Mouse (Mus musculus) limb, embryonic 11.5 days (tissue): ENCODE data around the gene Sec24d. TPM values are rescaled to one million over a fixed set of nuclear protein-coding genes. Genes with fewer than 3 reads are reported as not detected.

Source experiments
- ATAC-seq: fragments of 200-750 bp; cut with Nextera tagmentation; 2 replicates; pipeline ENCODE4 v1.8.0; 2017; ENCODE audit warnings: low read depth; ENCODE audit not compliant: insufficient number of reproducible peaks, low FRiP score, low TSS enrichment
- DNase-seq: peaks from one replicate; pipeline ENCODE4 v3.0.0-alpha.2; 2015; ENCODE audit warnings: low spot score
- H3K27ac ChIP-seq: fragments of 300-500 bp; sonication (generic); replicated peaks from 2 replicates; pipeline ENCODE4 v1.5.1; 2014; ENCODE audit warnings: low read depth, mild to moderate bottlenecking, low read length
- H3K27me3 ChIP-seq: fragments of 300-500 bp; sonication (generic); 2 replicates; pipeline ENCODE4 v1.6.1; 2014; ENCODE audit warnings: mild to moderate bottlenecking, low read length, mixed read lengths; ENCODE audit not compliant: control insufficient read depth, insufficient read depth
- H3K36me3 ChIP-seq: fragments of 300-500 bp; sonication (generic); 2 replicates; pipeline ENCODE4 v1.6.1; 2014; ENCODE audit warnings: mild to moderate bottlenecking, low read length, moderate library complexity, mixed read lengths; ENCODE audit not compliant: control insufficient read depth, insufficient read depth
- H3K4me1 ChIP-seq: fragments of 300-500 bp; sonication (generic); 2 replicates; pipeline ENCODE4 v1.6.1; 2014; ENCODE audit warnings: low read length, mixed read lengths; ENCODE audit not compliant: control insufficient read depth, insufficient read depth
- H3K4me2 ChIP-seq: fragments of 300-500 bp; sonication (generic); 2 replicates; pipeline ENCODE4 v1.6.1; 2014; ENCODE audit warnings: low read depth, mild to moderate bottlenecking, moderate library complexity; ENCODE audit not compliant: severe bottlenecking
- H3K4me3 ChIP-seq: fragments of 300-500 bp; sonication (generic); 2 replicates; pipeline ENCODE4 v1.5.1; 2014; ENCODE audit warnings: low read depth, low read length
- H3K9ac ChIP-seq: fragments of 300-500 bp; sonication (generic); 2 replicates; pipeline ENCODE4 v1.6.1; 2014; ENCODE audit warnings: mild to moderate bottlenecking, low read length
- H3K9me3 ChIP-seq: fragments of 300-500 bp; sonication (generic); 2 replicates; pipeline ENCODE4 v1.6.1; 2016; ENCODE audit warnings: low read length; ENCODE audit not compliant: control insufficient read depth
- WGBS: fragments of 180-500 bp; shearing (Covaris S2); extraction: QIAGEN DNeasy Blood & Tissue Kit; methylation state at CpG from one replicate; pipeline ENCODE4 v1.1.7; 2014; 5-methylcytosine and 5-hydroxymethylcytosine counted together
- polyA plus RNA-seq: library from polyadenylated mRNA; unstranded; fragments of >200 nt; fragmentation: Nextera tagmentation; extraction: Ambion mirVana; gene quantifications from 2 replicates; pipeline ENCODE4 v1.2.1, GENCODE M21; 2014

Gene Sec24d
- polyA plus RNA-seq, 1 experiment from 2014 or later = 29.3 TPM

- H3K4me2 ChIP-seq = no peak overlapping the region
- no peak overlapping the region for H3K4me3 ChIP-seq
- no peaks in the 10 kb centered on the region for H3K9me3 ChIP-seq
- H3K4me1 ChIP-seq = no peaks in the 10 kb centered on the region
- no peaks in the 10 kb centered on the region for H3K27me3 ChIP-seq
- no peaks in the 10 kb centered on the region for H3K36me3 ChIP-seq
- no peak for DNase-seq
- H3K9ac ChIP-seq = no peak overlapping the region
- H3K27ac ChIP-seq = no peak overlapping the region
- no peak for ATAC-seq
- 70% methylated on average over 6 of the region's 6 CpGs for WGBS
These were observed 144.7 kb downstream of the Sec24d start for GRCm38 (mm10) chr3:123411821-123412578.

- Histone ChIP-seq H3K9me3 (no peaks in the 10 kb centered on the region), H3K27me3 (no peaks in the 10 kb centered on the region), H3K36me3 (no peaks in the 10 kb centered on the region), H3K27ac (no peak overlapping the region), H3K9ac (no peak overlapping the region), H3K4me2 (no peak overlapping the region), H3K4me1 (no peaks in the 10 kb centered on the region), H3K4me3 (no peak overlapping the region)
- DNase-seq = no peak
- no peak for ATAC-seq
- 73% methylated on average over 5 of the region's 5 CpGs for WGBS
These were observed 145.9 kb downstream of the Sec24d start for GRCm38 (mm10) chr3:123413173-123413572.

Other genes starting within 250 kb of the Sec24d start
- gene Myoz2, start 232.4 kb upstream of the Sec24d start, polyA plus RNA-seq = 0.64 and 1.0 TPM in 2 replicates
- 3.3 and 4.2 TPM in 2 replicates for gene Synpo2, start 31.3 kb upstream of the Sec24d start, polyA plus RNA-seq
- 26.9 and 28.5 TPM in 2 replicates for gene Mettl14, start 118.7 kb downstream of the Sec24d start, polyA plus RNA-seq
- 2.3 and 2.6 TPM in 2 replicates for gene Prss12, start 179.5 kb downstream of the Sec24d start, polyA plus RNA-seq